Mouse (Mus musculus): ENCODE data around the gene Efcab12. TPM values are rescaled to one million over a fixed set of nuclear protein-coding genes. Genes with fewer than 3 reads are reported as not detected.

Gene Efcab12
- total and polyA plus RNA-seq, 2 experiments from 2014 or later = 2.1 to 3.2 TPM

DNA sequence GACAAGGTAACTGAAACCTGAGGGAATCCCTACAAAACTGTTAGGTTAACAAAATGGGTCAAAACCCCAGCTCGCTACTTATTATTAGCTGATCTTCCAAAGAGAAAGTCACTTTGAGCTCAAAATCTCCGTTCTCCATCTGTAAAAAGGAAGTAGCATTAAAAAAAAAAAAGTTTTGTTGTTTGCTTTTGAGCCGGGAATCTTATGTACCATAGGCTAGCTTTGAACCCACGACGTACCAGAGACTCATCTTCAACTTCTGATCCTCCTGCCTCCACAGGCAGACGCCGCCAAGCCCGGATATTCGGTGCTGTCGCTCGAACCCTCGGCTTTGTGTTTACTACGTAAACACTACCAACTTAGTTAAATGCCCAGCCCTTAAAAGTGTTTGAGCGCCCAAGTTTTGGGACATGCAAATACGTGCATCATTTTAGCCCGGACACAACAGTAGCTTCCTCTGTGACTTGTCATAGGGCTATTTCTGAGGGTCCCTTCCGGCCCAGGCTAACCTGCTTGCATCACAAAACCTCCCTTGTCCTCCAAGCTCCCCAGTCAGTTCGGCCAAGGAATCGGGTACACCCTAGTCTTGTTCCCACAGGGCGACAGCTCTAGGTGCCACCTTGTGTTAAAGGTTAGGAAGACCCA is 14.4 kb upstream of the Efcab12 start:
- H3K9me3 ChIP-seq (ENCODE audit: low read length) = no peaks in the 10 kb centered on the region
- DNase-seq (ENCODE audit: low spot score) (no peak), ATAC-seq (ENCODE audit: low FRiP score) (no peak)
- no peaks in the 10 kb centered on the region for H3K4me1 ChIP-seq (ENCODE audit: insufficient read depth, low read length)
- TF ChIP-seq CTCF (IDR thresholded peaks at IDR 0.05) = no peak
- peak overlapping the region; percentile 57 for H3K27ac ChIP-seq (ENCODE audit: low read depth, low read length)
- peak overlapping the region; percentile 52 for H3K9ac ChIP-seq (replicated peaks; ENCODE audit: low read length, poor library complexity, severe bottlenecking)
- peak overlapping the region; percentile 56 for H3K4me3 ChIP-seq (ENCODE audit: low read depth, low read length)
- H3K4me2 ChIP-seq (ENCODE audit: low read depth, low read length, poor library complexity, severe bottlenecking) = peak overlapping the region; percentile 78
- WGBS = 6% methylated on average over 20 of the region's 20 CpGs
- no peaks in the 10 kb centered on the region for H3K36me3 ChIP-seq (ENCODE audit: insufficient read depth, low read length)
- no peaks in the 10 kb centered on the region for H3K27me3 ChIP-seq (ENCODE audit: insufficient read depth, low read length)

DNA sequence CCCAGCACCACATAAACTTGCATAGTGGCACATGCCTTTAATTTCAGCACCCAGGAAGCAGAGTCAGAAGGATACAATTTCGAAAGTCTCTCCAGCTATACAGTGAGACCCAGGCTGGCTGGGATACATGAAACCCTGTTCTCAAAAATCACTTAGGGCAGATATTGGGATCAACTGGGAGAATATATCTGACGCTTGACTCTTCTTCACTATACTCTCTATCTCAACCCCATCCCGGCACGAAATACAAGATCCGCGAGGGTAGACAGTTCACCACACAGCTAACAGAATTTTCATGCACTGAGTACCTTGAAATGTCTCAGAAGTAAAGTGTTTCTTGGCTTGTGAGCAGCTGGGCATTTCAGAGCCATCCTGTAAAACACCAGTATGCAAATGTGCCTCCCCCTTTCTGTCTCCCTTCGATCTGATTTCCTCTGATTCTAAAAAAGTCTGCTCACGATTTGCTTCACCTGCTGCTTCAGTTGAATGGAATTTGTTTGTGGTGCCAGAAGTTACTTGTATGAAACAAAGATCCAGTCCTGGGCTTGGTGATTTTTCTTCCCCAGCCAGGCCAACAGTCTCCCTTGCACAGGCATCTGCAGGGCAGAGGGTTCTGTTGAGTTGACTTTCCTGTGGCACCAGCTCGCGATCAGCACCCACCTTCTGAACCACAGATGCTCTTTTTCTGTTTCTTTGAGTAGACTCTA is 10.5 kb upstream of the Efcab12 start:
- 94% methylated on average over 10 of the region's 10 CpGs for WGBS
- no peak overlapping the region for H3K4me2 ChIP-seq (ENCODE audit: low read depth, low read length, poor library complexity, severe bottlenecking)
- H3K36me3 ChIP-seq (ENCODE audit: insufficient read depth, low read length) = peaks cover 8% of the 10 kb centered on the region; the same call in 1 of the 2 replicates
- ATAC-seq (ENCODE audit: low FRiP score) (no peak), DNase-seq (ENCODE audit: low spot score) (no peak)
- no peak for TF ChIP-seq CTCF (IDR thresholded peaks at IDR 0.05)
- H3K27ac ChIP-seq (ENCODE audit: low read depth, low read length) = no peak overlapping the region
- no peaks in the 10 kb centered on the region for H3K9me3 ChIP-seq (ENCODE audit: low read length)
- H3K4me1 ChIP-seq (ENCODE audit: insufficient read depth, low read length) = no peaks in the 10 kb centered on the region
- no peak overlapping the region for H3K4me3 ChIP-seq (ENCODE audit: low read depth, low read length)
- no peak overlapping the region for H3K9ac ChIP-seq (replicated peaks; ENCODE audit: low read length, poor library complexity, severe bottlenecking)
- no peaks in the 10 kb centered on the region for H3K27me3 ChIP-seq (ENCODE audit: insufficient read depth, low read length)

DNA sequence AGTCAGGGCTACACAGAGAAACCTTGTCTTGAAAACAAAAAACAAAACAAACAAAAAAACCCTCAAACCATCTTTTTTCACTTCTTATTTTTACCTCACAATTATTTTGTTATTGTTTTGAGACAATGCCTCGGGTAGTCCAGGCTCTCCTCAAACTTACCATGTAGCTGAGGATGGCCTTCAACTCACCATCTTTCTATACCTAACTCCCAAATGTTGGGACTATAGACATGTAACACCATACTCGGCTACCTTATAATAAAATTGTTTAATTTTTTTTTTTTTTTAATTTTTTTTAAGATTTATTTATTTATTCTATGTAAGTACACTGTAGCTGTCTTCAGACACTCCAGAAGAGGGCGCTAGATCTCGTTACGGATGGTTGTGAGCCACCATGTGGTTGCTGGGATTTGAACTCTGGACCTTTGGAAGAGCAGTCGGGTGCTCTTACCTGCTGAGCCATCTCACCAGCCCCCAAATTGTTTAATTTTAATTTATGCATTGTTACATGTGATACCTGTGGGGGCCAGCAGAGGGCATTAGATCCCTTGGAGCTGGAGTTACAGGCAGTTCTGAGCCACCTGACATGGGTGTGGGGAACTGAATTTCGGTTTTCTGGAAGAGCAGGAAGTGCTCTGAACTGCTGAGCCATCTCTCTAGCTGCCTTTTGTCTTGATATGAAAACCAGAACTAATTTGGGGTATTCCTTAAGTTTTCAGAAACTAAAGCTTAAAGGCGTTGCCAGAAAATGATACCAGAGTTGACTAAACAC is 8.6 kb upstream of the Efcab12 start:
- ATAC-seq (ENCODE audit: low FRiP score) (no peak; the same call in 1 of the 2 replicates), DNase-seq (ENCODE audit: low spot score) (peak; percentile 62)
- Histone ChIP-seq H3K4me1 (ENCODE audit: insufficient read depth, low read length) (no peaks in the 10 kb centered on the region), H3K4me3 (ENCODE audit: low read depth, low read length) (no peak overlapping the region), H3K9ac (replicated peaks; ENCODE audit: low read length, poor library complexity, severe bottlenecking) (no peak overlapping the region), H3K36me3 (ENCODE audit: insufficient read depth, low read length) (peaks cover 11% of the 10 kb centered on the region; the same call in 1 of the 2 replicates), H3K4me2 (ENCODE audit: low read depth, low read length, poor library complexity, severe bottlenecking) (no peak overlapping the region), H3K9me3 (ENCODE audit: low read length) (no peaks in the 10 kb centered on the region), H3K27ac (ENCODE audit: low read depth, low read length) (no peak overlapping the region), H3K27me3 (ENCODE audit: insufficient read depth, low read length) (no peaks in the 10 kb centered on the region)
- WGBS = 31% methylated on average over 8 of the region's 8 CpGs
- TF ChIP-seq CTCF (IDR thresholded peaks at IDR 0.05) = peak; percentile 75

DNA sequence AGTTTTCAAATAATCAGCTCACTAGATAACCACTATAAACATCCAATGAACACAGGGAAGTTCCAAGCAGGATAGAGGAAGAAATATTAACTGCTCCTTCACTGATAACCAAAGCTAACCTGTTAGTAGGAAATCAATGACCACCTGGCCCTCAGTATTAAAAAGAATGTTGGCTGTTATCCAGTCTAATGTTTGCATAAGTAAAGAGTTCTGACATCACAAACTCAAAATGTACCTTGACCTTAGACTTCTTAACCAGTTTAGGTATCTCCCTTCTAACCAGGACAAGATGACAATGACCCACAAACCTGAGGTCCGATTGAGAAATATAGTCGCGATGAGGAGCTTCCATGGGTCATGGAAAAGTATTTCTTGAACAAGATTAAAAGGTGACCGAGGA is 6.8 kb upstream of the Efcab12 start:
- Histone ChIP-seq H3K36me3 (ENCODE audit: insufficient read depth, low read length) (peaks cover 11% of the 10 kb centered on the region; the same call in 1 of the 2 replicates), H3K9ac (replicated peaks; ENCODE audit: low read length, poor library complexity, severe bottlenecking) (no peak overlapping the region), H3K4me1 (ENCODE audit: insufficient read depth, low read length) (no peaks in the 10 kb centered on the region), H3K4me3 (ENCODE audit: low read depth, low read length) (no peak overlapping the region), H3K27me3 (ENCODE audit: insufficient read depth, low read length) (no peaks in the 10 kb centered on the region), H3K27ac (ENCODE audit: low read depth, low read length) (no peak overlapping the region), H3K4me2 (ENCODE audit: low read depth, low read length, poor library complexity, severe bottlenecking) (no peak overlapping the region), H3K9me3 (ENCODE audit: low read length) (no peaks in the 10 kb centered on the region)
- no peak for DNase-seq (ENCODE audit: low spot score)
- TF ChIP-seq CTCF (IDR thresholded peaks at IDR 0.05) = no peak
- no peak for ATAC-seq (ENCODE audit: low FRiP score)
- WGBS = 94% methylated on average over 4 of the region's 4 CpGs

DNA sequence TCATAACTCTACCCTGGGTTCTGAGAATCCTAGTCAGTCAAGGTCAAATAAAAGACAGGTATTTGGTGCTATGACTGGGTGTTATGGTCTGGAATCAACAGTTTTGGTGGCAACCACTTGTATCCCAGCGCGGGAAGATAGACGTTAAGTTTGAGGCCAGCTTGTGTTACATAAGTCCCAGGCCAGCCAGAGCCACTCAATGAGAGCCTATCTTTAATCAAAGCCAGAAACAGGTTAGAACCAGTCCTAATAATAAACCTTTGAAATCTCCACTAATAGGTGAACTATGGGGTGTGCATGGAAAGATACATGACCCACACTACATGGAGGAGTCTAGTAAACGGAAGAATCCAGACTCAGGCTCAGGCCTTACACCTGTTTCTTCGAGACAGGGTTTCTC is 533 bp upstream of the Efcab12 start:
- H3K36me3 ChIP-seq (ENCODE audit: insufficient read depth, low read length) = peaks cover 3% of the 10 kb centered on the region; the same call in 1 of the 2 replicates
- 75% methylated on average over 5 of the region's 5 CpGs for WGBS
- H3K4me3 ChIP-seq (ENCODE audit: low read depth, low read length) = peak overlapping the region; percentile 32
- ATAC-seq (ENCODE audit: low FRiP score) (no peak; the same call in 1 of the 2 replicates), DNase-seq (ENCODE audit: low spot score) (no peak)
- H3K27ac ChIP-seq (ENCODE audit: low read depth, low read length) = no peak overlapping the region
- H3K4me1 ChIP-seq (ENCODE audit: insufficient read depth, low read length) = no peaks in the 10 kb centered on the region
- H3K27me3 ChIP-seq (ENCODE audit: insufficient read depth, low read length) = no peaks in the 10 kb centered on the region
- TF ChIP-seq CTCF (IDR thresholded peaks at IDR 0.05) = no peak
- peak overlapping the region; percentile 56 for H3K4me2 ChIP-seq (ENCODE audit: low read depth, low read length, poor library complexity, severe bottlenecking)
- H3K9me3 ChIP-seq (ENCODE audit: low read length) = no peaks in the 10 kb centered on the region
- no peak overlapping the region for H3K9ac ChIP-seq (replicated peaks; ENCODE audit: low read length, poor library complexity, severe bottlenecking)

Data from midbrain, postnatal 0 days (tissue).